Mouse (Mus musculus): ENCODE measurements around the gene Shpk. TPM values are rescaled to one million over a fixed set of nuclear protein-coding genes. Genes with fewer than 3 reads are reported as not detected.

Shpk gene
- polyA plus RNA-seq (2014; fragmentation: Nextera tagmentation; extraction: Ambion mirVana), result 2.6 and 2.7 TPM in 2 replicates

GRCm38 (mm10) chr11:73199230-73199712, at the start of gene Shpk:
Shpk (plus strand) TSS chr11:73199460.
- H3K4me2 ChIP-seq, result peak within 1 kb of the TSS; percentile 95
- DNase-seq (ENCODE audit: low spot score) (peak; percentile 91), ATAC-seq (replicated peaks; ENCODE audit: low FRiP score) (peak; percentile 95)
- WGBS, result under 1% methylated on average over 32 of the region's 32 CpGs
- H3K9ac ChIP-seq (ENCODE audit: low read depth, low read length), result peak within 1 kb of the TSS; percentile 76
- peak within 1 kb of the TSS; percentile 65 for H3K4me3 ChIP-seq (ENCODE audit: low read depth, low read length)
- no peaks in the 10 kb centered on the region for H3K9me3 ChIP-seq (ENCODE audit: control insufficient read depth, low read length)
- H3K4me1 ChIP-seq (replicated peaks; ENCODE audit: control insufficient read depth, insufficient read depth, low read length), result peaks cover 5% of the 10 kb centered on the region
- H3K27me3 ChIP-seq (replicated peaks; ENCODE audit: control insufficient read depth, insufficient read depth, low read length), result no peaks in the 10 kb centered on the region
- no peaks in the 10 kb centered on the region for H3K36me3 ChIP-seq (ENCODE audit: control insufficient read depth, insufficient read depth, low read length)
- H3K27ac ChIP-seq (ENCODE audit: low read depth, low read length), result peak within 1 kb of the TSS; percentile 28; the same call in 1 of the 2 replicates

- Histone ChIP-seq H3K9me3 (ENCODE audit: control insufficient read depth, low read length) (no peaks in the 10 kb centered on the region), H3K27me3 (replicated peaks; ENCODE audit: control insufficient read depth, insufficient read depth, low read length) (peaks cover 16% of the 10 kb centered on the region), H3K4me1 (replicated peaks; ENCODE audit: control insufficient read depth, insufficient read depth, low read length) (no peaks in the 10 kb centered on the region), H3K4me3 (ENCODE audit: low read depth, low read length) (no peak overlapping the region), H3K36me3 (ENCODE audit: control insufficient read depth, insufficient read depth, low read length) (no peaks in the 10 kb centered on the region), H3K27ac (ENCODE audit: low read depth, low read length) (no peak overlapping the region), H3K9ac (ENCODE audit: low read depth, low read length) (no peak overlapping the region), H3K4me2 (no peak overlapping the region)
- WGBS, result 71% methylated on average over 6 of the region's 6 CpGs
- ATAC-seq (replicated peaks; ENCODE audit: low FRiP score) (no peak), DNase-seq (ENCODE audit: low spot score) (no peak)
Observed at GRCm38 (mm10) chr11:73155071-73155470, 44.2 kb upstream of the Shpk start.

DNA sequence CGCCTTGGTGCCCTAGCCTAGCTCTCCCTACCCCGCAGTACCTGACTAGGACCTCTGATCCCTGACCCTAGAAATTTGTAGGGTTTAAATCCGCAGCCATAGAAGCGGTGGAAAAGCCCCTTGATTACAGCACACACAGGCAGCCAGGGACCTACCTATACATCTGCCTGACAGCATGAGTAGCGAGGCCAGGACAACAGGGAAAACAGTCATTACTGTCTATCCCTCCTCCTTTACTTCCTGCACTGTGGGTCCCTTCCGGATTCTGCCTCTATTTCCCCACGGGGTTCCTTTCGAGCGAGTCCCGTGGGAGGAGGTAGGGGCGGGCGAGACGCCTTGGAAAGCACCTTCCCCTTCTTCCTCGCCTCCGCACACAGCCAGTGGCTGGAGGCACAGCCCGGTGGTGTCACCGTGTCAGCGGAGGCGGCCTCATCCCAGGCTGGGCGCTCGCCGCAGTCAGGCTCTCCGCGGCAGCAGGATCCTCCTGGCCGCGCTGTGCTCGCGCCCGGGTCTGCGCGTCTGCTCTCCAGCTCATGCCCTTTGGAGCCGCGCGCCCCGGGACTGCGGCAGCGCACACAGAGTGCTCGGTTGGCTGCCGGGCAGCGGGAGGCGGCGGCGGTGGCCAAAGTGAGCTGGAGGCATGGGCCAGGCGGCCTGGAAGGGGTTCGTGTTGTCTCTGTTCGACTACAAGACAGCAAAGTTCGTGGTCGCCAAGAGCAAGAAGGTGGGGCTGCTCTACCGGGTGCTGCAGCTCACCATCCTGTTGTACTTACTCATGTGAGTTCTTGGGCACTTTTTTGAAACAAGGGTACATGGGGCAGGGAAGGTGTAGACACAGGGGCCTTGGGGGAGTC, 39.1 kb upstream of the Shpk start, which contains the start of gene P2rx5:
Gene P2rx5, plus strand, starts transcription at position 465 of the 854 bp plus-strand sequence.
- Histone ChIP-seq H3K4me1 (replicated peaks; ENCODE audit: control insufficient read depth, insufficient read depth, low read length) (no peaks in the 10 kb centered on the region), H3K9me3 (ENCODE audit: control insufficient read depth, low read length) (no peaks in the 10 kb centered on the region), H3K36me3 (ENCODE audit: control insufficient read depth, insufficient read depth, low read length) (no peaks in the 10 kb centered on the region), H3K4me2 (peak within 1 kb of the TSS; percentile 73), H3K27ac (ENCODE audit: low read depth, low read length) (no peak within 1 kb of the TSS), H3K4me3 (ENCODE audit: low read depth, low read length) (peak within 1 kb of the TSS; percentile 48), H3K27me3 (replicated peaks; ENCODE audit: control insufficient read depth, insufficient read depth, low read length) (peaks cover 28% of the 10 kb centered on the region), H3K9ac (ENCODE audit: low read depth, low read length) (no peak within 1 kb of the TSS)
- DNase-seq (ENCODE audit: low spot score) (peak; percentile 57), ATAC-seq (replicated peaks; ENCODE audit: low FRiP score) (peak; percentile 64)
- 4% methylated on average over 49 of the region's 49 CpGs for whole genome bisulfite sequencing

DNA sequence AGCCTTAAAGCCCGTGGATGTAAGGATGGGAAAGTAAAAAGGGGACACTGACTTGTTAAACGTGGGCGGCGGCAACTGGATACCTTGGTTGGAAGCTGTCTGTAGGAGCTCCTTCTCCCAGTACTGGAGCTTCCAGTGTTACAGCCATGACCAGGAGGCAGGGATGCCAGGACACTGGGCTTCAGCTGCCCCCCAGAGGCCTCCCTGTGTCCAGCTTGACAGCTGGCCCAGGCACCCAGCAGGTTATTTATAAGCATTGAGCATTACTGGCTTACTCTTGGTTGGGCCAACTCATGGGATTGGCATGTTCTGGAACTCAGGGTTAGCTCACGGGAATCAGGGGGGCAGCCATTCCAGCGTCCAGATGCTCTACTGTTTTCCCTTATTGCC, 38.5 kb upstream of the Shpk start:
- peak overlapping the region; percentile 73 for H3K4me2 ChIP-seq
- no peaks in the 10 kb centered on the region for H3K36me3 ChIP-seq (ENCODE audit: control insufficient read depth, insufficient read depth, low read length)
- H3K9me3 ChIP-seq (ENCODE audit: control insufficient read depth, low read length), result no peaks in the 10 kb centered on the region
- ATAC-seq (replicated peaks; ENCODE audit: low FRiP score), result no peak
- no peaks in the 10 kb centered on the region for H3K4me1 ChIP-seq (replicated peaks; ENCODE audit: control insufficient read depth, insufficient read depth, low read length)
- H3K9ac ChIP-seq (ENCODE audit: low read depth, low read length), result no peak overlapping the region
- H3K27ac ChIP-seq (ENCODE audit: low read depth, low read length), result no peak overlapping the region
- peak overlapping the region; percentile 48 for H3K4me3 ChIP-seq (ENCODE audit: low read depth, low read length)
- H3K27me3 ChIP-seq (replicated peaks; ENCODE audit: control insufficient read depth, insufficient read depth, low read length), result peaks cover 28% of the 10 kb centered on the region
- DNase-seq (ENCODE audit: low spot score), result no peak
- WGBS, result 28% methylated on average over 6 of the region's 6 CpGs

GRCm38 (mm10) chr11:73161616-73162015, 37.6 kb upstream of the Shpk start:
- H3K4me2 ChIP-seq, result no peak overlapping the region
- DNase-seq (ENCODE audit: low spot score) (no peak), ATAC-seq (replicated peaks; ENCODE audit: low FRiP score) (no peak)
- H3K9ac ChIP-seq (ENCODE audit: low read depth, low read length), result no peak overlapping the region
- no peak overlapping the region for H3K27ac ChIP-seq (ENCODE audit: low read depth, low read length)
- no peak overlapping the region for H3K4me3 ChIP-seq (ENCODE audit: low read depth, low read length)
- H3K27me3 ChIP-seq (replicated peaks; ENCODE audit: control insufficient read depth, insufficient read depth, low read length), result peaks cover 28% of the 10 kb centered on the region
- no peaks in the 10 kb centered on the region for H3K4me1 ChIP-seq (replicated peaks; ENCODE audit: control insufficient read depth, insufficient read depth, low read length)
- H3K36me3 ChIP-seq (ENCODE audit: control insufficient read depth, insufficient read depth, low read length), result no peaks in the 10 kb centered on the region
- WGBS, result 78% methylated on average over 4 of the region's 4 CpGs
- H3K9me3 ChIP-seq (ENCODE audit: control insufficient read depth, low read length), result no peaks in the 10 kb centered on the region

- no peak for ATAC-seq (replicated peaks; ENCODE audit: low FRiP score)
- Histone ChIP-seq H3K9ac (ENCODE audit: low read depth, low read length) (no peak overlapping the region), H3K4me2 (no peak overlapping the region), H3K4me3 (ENCODE audit: low read depth, low read length) (no peak overlapping the region), H3K27ac (ENCODE audit: low read depth, low read length) (no peak overlapping the region), H3K36me3 (ENCODE audit: control insufficient read depth, insufficient read depth, low read length) (no peaks in the 10 kb centered on the region), H3K27me3 (replicated peaks; ENCODE audit: control insufficient read depth, insufficient read depth, low read length) (peaks cover 28% of the 10 kb centered on the region), H3K9me3 (ENCODE audit: control insufficient read depth, low read length) (no peaks in the 10 kb centered on the region), H3K4me1 (replicated peaks; ENCODE audit: control insufficient read depth, insufficient read depth, low read length) (no peaks in the 10 kb centered on the region)
- DNase-seq (ENCODE audit: low spot score), result no peak
- 41% methylated on average over 5 of the region's 5 CpGs for WGBS
Observed at GRCm38 (mm10) chr11:73162284-73162683, 37.0 kb upstream of the Shpk start.

GRCm38 (mm10) chr11:73168071-73168470, 31.2 kb upstream of the Shpk start:
- Histone ChIP-seq H3K4me1 (replicated peaks; ENCODE audit: control insufficient read depth, insufficient read depth, low read length) (no peaks in the 10 kb centered on the region; the same call in 1 of the 2 replicates), H3K27me3 (replicated peaks; ENCODE audit: control insufficient read depth, insufficient read depth, low read length) (no peaks in the 10 kb centered on the region), H3K27ac (ENCODE audit: low read depth, low read length) (no peak overlapping the region), H3K9ac (ENCODE audit: low read depth, low read length) (no peak overlapping the region), H3K36me3 (ENCODE audit: control insufficient read depth, insufficient read depth, low read length) (peaks cover 3% of the 10 kb centered on the region; the same call in 1 of the 2 replicates), H3K9me3 (ENCODE audit: control insufficient read depth, low read length) (no peaks in the 10 kb centered on the region), H3K4me3 (ENCODE audit: low read depth, low read length) (no peak overlapping the region), H3K4me2 (no peak overlapping the region)
- 80% methylated on average over 8 of the region's 8 CpGs for WGBS
- ATAC-seq (replicated peaks; ENCODE audit: low FRiP score), result no peak
- DNase-seq (ENCODE audit: low spot score), result no peak

- Histone ChIP-seq H3K9me3 (ENCODE audit: control insufficient read depth, low read length) (no peaks in the 10 kb centered on the region), H3K27me3 (replicated peaks; ENCODE audit: control insufficient read depth, insufficient read depth, low read length) (no peaks in the 10 kb centered on the region), H3K9ac (ENCODE audit: low read depth, low read length) (no peak overlapping the region), H3K4me1 (replicated peaks; ENCODE audit: control insufficient read depth, insufficient read depth, low read length) (no peaks in the 10 kb centered on the region; the same call in 1 of the 2 replicates), H3K27ac (ENCODE audit: low read depth, low read length) (no peak overlapping the region), H3K4me3 (ENCODE audit: low read depth, low read length) (no peak overlapping the region), H3K4me2 (no peak overlapping the region), H3K36me3 (ENCODE audit: control insufficient read depth, insufficient read depth, low read length) (peaks cover 3% of the 10 kb centered on the region; the same call in 1 of the 2 replicates)
- ATAC-seq (replicated peaks; ENCODE audit: low FRiP score), result no peak
- WGBS, result 82% methylated on average over 6 of the region's 6 CpGs
- DNase-seq (ENCODE audit: low spot score), result no peak
Observed at GRCm38 (mm10) chr11:73168576-73168975, 30.7 kb upstream of the Shpk start.

Measured in liver, embryonic 11.5 days (tissue).